Mouse (Mus musculus): Measurements from ENCODE around the gene Carmil1. TPM values are rescaled to one million over a fixed set of nuclear protein-coding genes. Genes with fewer than 3 reads are reported as not detected.

The Carmil1 gene
- total RNA-seq (2021) = 10 to 100 TPM; 53.4 to 62.3 TPM
- long read RNA-seq, experiment 1, partial matches to known transcripts = 2 of 5 reads
- long read RNA-seq, experiment 1, other reads (novel, unspliced or antisense) = 3 of 5 reads
- long read RNA-seq, experiment 2, partial matches to known transcripts = 11 of 15 reads
- long read RNA-seq, experiment 2, other reads (novel, unspliced or antisense) = 4 of 15 reads

- peak; percentile 49 to 70 for DNase-seq (ENCODE audit: low spot score in 2 of 2)
These were observed at the start of gene Carmil1 for GRCm38 (mm10) chr13:24280439-24281431. Carmil1 (minus strand) TSS chr13:24280795.

GRCm38 (mm10) chr13:24330128-24330527 lies 49.5 kb upstream of the Carmil1 start:
- DNase-seq (ENCODE audit: low spot score in 2 of 2) = no peak

- no peak for DNase-seq (ENCODE audit: low spot score in 2 of 2)
These were observed 47.6 kb upstream of the Carmil1 start for GRCm38 (mm10) chr13:24328036-24328817.

- no peak for DNase-seq (ENCODE audit: low spot score in 2 of 2)
These were observed 46.6 kb upstream of the Carmil1 start, which contains the start of gene Cmah for GRCm38 (mm10) chr13:24327201-24327600. Cmah (plus strand) TSS chr13:24327404.

- DNase-seq (ENCODE audit: low spot score in 2 of 2) = no peak
These were observed 40.7 kb upstream of the Carmil1 start for GRCm38 (mm10) chr13:24321313-24321712.

- no peak for DNase-seq (ENCODE audit: low spot score in 2 of 2)
These were observed 38.0 kb upstream of the Carmil1 start for GRCm38 (mm10) chr13:24318618-24319017.

GRCm38 (mm10) chr13:24316563-24316962 lies 36.0 kb upstream of the Carmil1 start:
- no peak for DNase-seq (ENCODE audit: low spot score in 2 of 2)

GRCm38 (mm10) chr13:24311011-24311940 lies 30.7 kb upstream of the Carmil1 start:
- DNase-seq (ENCODE audit: low spot score in 2 of 2) = no peak

GRCm38 (mm10) chr13:24306248-24306647 lies 25.7 kb upstream of the Carmil1 start:
- DNase-seq (ENCODE audit: low spot score in 2 of 2) = no peak

GRCm38 (mm10) chr13:24305486-24305885 lies 24.9 kb upstream of the Carmil1 start:
- no peak for DNase-seq (ENCODE audit: low spot score in 2 of 2)

- DNase-seq (ENCODE audit: low spot score in 2 of 2) = no peak
These were observed 16.7 kb upstream of the Carmil1 start for GRCm38 (mm10) chr13:24297252-24297651.

- no peak for DNase-seq (ENCODE audit: low spot score in 2 of 2)
These were observed 6.8 kb upstream of the Carmil1 start for GRCm38 (mm10) chr13:24287381-24287780.

GRCm38 (mm10) chr13:24279762-24280438 lies 695 bp downstream of the Carmil1 start:
- no peak for DNase-seq (ENCODE audit: low spot score in 2 of 2)

- DNase-seq (ENCODE audit: low spot score in 2 of 2) = no peak
These were observed 1.2 kb downstream of the Carmil1 start for GRCm38 (mm10) chr13:24279407-24279761.

GRCm38 (mm10) chr13:24272740-24273377 lies 7.7 kb downstream of the Carmil1 start:
- no peak for DNase-seq (ENCODE audit: low spot score in 2 of 2)

- DNase-seq (ENCODE audit: low spot score in 2 of 2) = peak in 1 of 2 experiments; percentile 21
These were observed 11.5 kb downstream of the Carmil1 start for GRCm38 (mm10) chr13:24269100-24269465.

- DNase-seq (ENCODE audit: low spot score in 2 of 2) = peak in 1 of 2 experiments; percentile 14
These were observed 12.1 kb downstream of the Carmil1 start for GRCm38 (mm10) chr13:24268355-24269099.

- DNase-seq (ENCODE audit: low spot score in 2 of 2) = no peak
These were observed 15.8 kb downstream of the Carmil1 start for GRCm38 (mm10) chr13:24264760-24265159.

- no peak for DNase-seq (ENCODE audit: low spot score in 2 of 2)
These were observed 17.0 kb downstream of the Carmil1 start for GRCm38 (mm10) chr13:24263560-24263959.

All from adrenal gland, postnatal 4 days (tissue).